Mouse (Mus musculus) liver, embryonic 14.5 days (tissue): ENCODE results near the gene Tmem9b. TPM values are rescaled to one million over a fixed set of nuclear protein-coding genes. Genes with fewer than 3 reads are reported as not detected.
A peak's percentile ranks its signal among the peaks of the same experiment; 100 is the strongest.

Experiments used
- ATAC-seq: fragments of 200-750 bp; cut with Nextera tagmentation; 2 replicates; pipeline ENCODE4 v1.8.0; 2017; ENCODE audit warnings: moderate number of reproducible peaks, mild to moderate bottlenecking, moderate library complexity; ENCODE audit not compliant: insufficient read depth
- DNase-seq, 3 experiments: peaks; one replicate each; pipeline ENCODE4 v3.0.0-alpha.2; 2012 to 2013; ENCODE audit warnings: low read depth in 3 of 3, low spot score in 3 of 3
- H3K27ac ChIP-seq: fragments of 300-500 bp; sonication (generic); 2 replicates; pipeline ENCODE4 v1.5.1; 2014; ENCODE audit warnings: moderate library complexity, mild to moderate bottlenecking, control low read depth, inconsistent platforms
- H3K27me3 ChIP-seq: fragments of 300-500 bp; sonication (generic); 2 replicates; pipeline ENCODE4 v1.6.1; 2014; ENCODE audit warnings: mild to moderate bottlenecking, low read length, moderate library complexity; ENCODE audit not compliant: control insufficient read depth, insufficient read depth
- H3K36me3 ChIP-seq: fragments of 300-500 bp; sonication (generic); replicated peaks from 2 replicates; pipeline ENCODE4 v1.6.1; 2014; ENCODE audit warnings: low read depth; ENCODE audit not compliant: control insufficient read depth, insufficient read depth
- H3K4me1 ChIP-seq, 2 experiments: fragments of 200-500 bp in 1 of 2; fragments of 300-500 bp in 1 of 2; sonication (generic) in 1 of 2; replicated peaks; 2 replicates each; pipeline ENCODE4 v1.6.1; 2012 to 2014; ENCODE audit warnings: antibody characterized with exemption in 1 of 2, inconsistent platforms in 1 of 2, low read length in 1 of 2; ENCODE audit not compliant: control insufficient read depth in 2 of 2, insufficient read depth in 2 of 2
- H3K4me2 ChIP-seq: fragments of 300-500 bp; sonication (generic); 2 replicates; pipeline ENCODE4 v1.6.1; 2014; ENCODE audit warnings: low read depth, mild to moderate bottlenecking, control low read depth, moderate library complexity
- H3K4me3 ChIP-seq, 2 experiments: fragments of 200-500 bp in 1 of 2; fragments of 300-500 bp in 1 of 2; sonication (generic) in 1 of 2; 2 replicates each; pipeline ENCODE4 v1.5.1; 2012 to 2014; ENCODE audit warnings: low read depth in 2 of 2, low read length in 2 of 2, mild to moderate bottlenecking in 2 of 2, control low read depth in 1 of 2, inconsistent platforms in 1 of 2, moderate library complexity in 1 of 2; ENCODE audit not compliant: insufficient read depth in 1 of 2
- H3K9ac ChIP-seq: fragments of 300-500 bp; sonication (generic); replicated peaks from 2 replicates; pipeline ENCODE4 v1.6.1; 2014; ENCODE audit warnings: mild to moderate bottlenecking, control low read depth, moderate library complexity
- H3K9me3 ChIP-seq: fragments of 300-500 bp; sonication (generic); 2 replicates; pipeline ENCODE4 v1.6.1; 2016; ENCODE audit warnings: low read length, mixed read lengths; ENCODE audit not compliant: control insufficient read depth
- CTCF ChIP-seq: IDR thresholded peaks from 2 replicates; pipeline ENCODE4 v1.5.1; 2016; ENCODE audit warnings: antibody characterized with exemption, low read depth, control low read depth
- EP300 ChIP-seq: IDR thresholded peaks from 2 replicates; pipeline ENCODE4 v1.6.1; 2016; ENCODE audit warnings: antibody characterized with exemption, low read depth
- WGBS: fragments of 180-500 bp; shearing (Covaris S2); extraction: QIAGEN DNeasy Blood & Tissue Kit; methylation state at CpG from one replicate; pipeline ENCODE4 v1.1.7; 2014; ENCODE audit not compliant: insufficient replicate concordance; 5-methylcytosine and 5-hydroxymethylcytosine counted together
- polyA plus RNA-seq, 2 experiments: library from polyadenylated mRNA; depleted of rRNA in 1 of 2; stranded (reverse) in 1 of 2; unstranded in 1 of 2; fragments of >200 nt; fragmentation: Nextera tagmentation in 1 of 2; extraction: Ambion mirVana in 1 of 2; gene quantifications; 2 replicates each; pipeline versions ENCODE4 v1.2.1 to v1.2.3; 2012 to 2014

Tmem9b gene
- polyA plus RNA-seq, 2 experiments = 15.9 to 40.8 TPM

DNA sequence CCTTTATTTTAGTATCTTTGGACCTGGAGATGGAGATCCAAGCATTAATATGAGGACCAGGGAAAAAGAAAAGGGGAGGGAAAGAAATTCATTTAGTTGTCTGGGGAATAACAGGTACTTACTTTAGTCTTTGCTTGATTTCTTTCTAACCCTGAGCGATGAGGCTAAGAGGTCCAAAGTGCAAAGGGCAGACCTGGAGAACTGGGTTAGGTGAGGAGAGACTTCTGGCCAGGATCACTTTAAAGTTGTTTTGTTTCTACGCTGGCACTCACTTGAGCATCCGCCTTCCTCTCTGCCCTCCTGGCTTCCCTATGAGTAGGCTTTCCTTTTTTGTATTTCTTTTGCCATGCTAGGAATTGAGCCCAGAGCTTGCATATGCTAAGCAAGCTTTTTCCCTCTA is 3.6 kb upstream of the Tmem9b start:
- no peak for DNase-seq
- no peak overlapping the region for H3K4me2 ChIP-seq
- no peak overlapping the region for H3K9ac ChIP-seq
- H3K4me3 ChIP-seq = no peak overlapping the region
- H3K9me3 ChIP-seq = no peaks in the 10 kb centered on the region
- H3K36me3 ChIP-seq = no peaks in the 10 kb centered on the region
- no peak for ATAC-seq
- no peak overlapping the region for H3K27ac ChIP-seq
- H3K4me1 ChIP-seq = peaks cover 9 to 12% of the 10 kb centered on the region in 2 experiments
- WGBS = 81% methylated on average over 3 of the region's 3 CpGs
- TF ChIP-seq CTCF (no peak), EP300 (no peak)
- H3K27me3 ChIP-seq = no peaks in the 10 kb centered on the region

- Histone ChIP-seq H3K4me2 (no peak overlapping the region), H3K4me3 (no peak overlapping the region), H3K27me3 (no peaks in the 10 kb centered on the region), H3K9me3 (no peaks in the 10 kb centered on the region), H3K4me1 (peaks cover 14% of the 10 kb centered on the region in 2 experiments), H3K36me3 (no peaks in the 10 kb centered on the region), H3K9ac (no peak overlapping the region), H3K27ac (no peak overlapping the region)
- TF ChIP-seq EP300 (no peak), CTCF (no peak)
- 75% methylated on average over 8 of the region's 8 CpGs for WGBS
- DNase-seq (no peak), ATAC-seq (no peak)
Observed at GRCm38 (mm10) chr7:109754034-109754433, 1.4 kb upstream of the Tmem9b start.

DNA sequence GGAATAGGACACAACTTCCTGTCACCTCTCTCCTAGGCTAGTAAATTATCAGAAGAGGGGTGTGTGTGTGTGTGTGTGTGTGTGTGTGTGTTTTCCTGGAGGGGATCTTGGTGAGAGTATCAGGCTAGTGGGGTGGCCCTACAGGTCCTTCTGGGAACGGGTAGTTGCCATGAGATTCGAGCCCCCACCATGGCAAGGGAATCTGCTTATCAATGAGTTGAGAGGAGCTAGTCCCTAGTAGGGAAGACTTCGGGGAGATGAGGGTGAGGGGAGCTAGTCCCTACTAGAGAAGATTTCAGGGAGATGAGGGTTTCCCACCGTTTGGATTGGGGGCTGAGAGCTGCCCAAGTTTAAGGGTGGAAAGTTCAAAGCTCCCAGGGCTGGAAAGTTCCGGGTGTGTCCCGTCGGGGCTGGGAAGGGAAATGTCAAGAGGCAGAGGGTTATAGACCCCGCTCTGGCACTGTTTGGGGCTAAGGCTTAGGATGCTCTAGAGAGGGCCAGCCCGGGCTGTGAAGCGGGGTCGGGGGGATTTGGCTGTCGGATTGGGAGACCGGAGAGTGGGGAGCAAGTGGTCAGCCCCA is 1.2 kb downstream of the Tmem9b start:
- TF ChIP-seq EP300 = no peak
- no peak for TF ChIP-seq CTCF
- peak in 1 of 3 experiments; percentile 12 for DNase-seq
- no peaks in the 10 kb centered on the region for H3K9me3 ChIP-seq
- peak overlapping the region; percentile 47 for H3K27ac ChIP-seq
- WGBS = 2% methylated on average over 13 of the region's 13 CpGs
- peaks cover 14% of the 10 kb centered on the region in 2 experiments for H3K4me1 ChIP-seq
- H3K9ac ChIP-seq = peak overlapping the region; percentile 94
- H3K4me3 ChIP-seq = peak overlapping the region; percentile 77 to 85
- H3K36me3 ChIP-seq = no peaks in the 10 kb centered on the region
- no peaks in the 10 kb centered on the region for H3K27me3 ChIP-seq
- H3K4me2 ChIP-seq = peak overlapping the region; percentile 95
- peak; percentile 49; the same call in 1 of the 2 replicates for ATAC-seq

DNA sequence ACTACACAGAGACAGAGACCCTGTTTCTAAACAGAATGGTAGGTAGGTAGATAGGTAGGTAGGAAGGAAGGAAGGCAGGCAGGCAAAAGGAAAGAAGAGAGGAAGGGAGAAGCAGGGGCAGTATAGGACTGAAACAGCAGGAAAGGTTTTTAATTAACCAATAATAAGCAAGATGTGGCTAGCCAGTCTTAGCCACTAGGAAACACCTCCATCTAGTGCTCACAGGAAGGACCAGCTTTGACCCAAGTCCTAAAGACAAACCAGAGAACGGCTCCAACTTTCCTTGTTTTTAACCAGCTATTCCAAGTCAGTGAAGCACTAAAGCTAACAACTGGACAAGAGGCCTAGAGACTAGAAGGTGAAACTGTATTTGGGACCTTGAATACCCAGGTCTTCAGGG is 4.9 kb downstream of the Tmem9b start:
- peaks cover 6 to 9% of the 10 kb centered on the region in 2 experiments for H3K4me1 ChIP-seq
- no peaks in the 10 kb centered on the region for H3K27me3 ChIP-seq
- TF ChIP-seq EP300 (no peak), CTCF (no peak; the same call in 1 of the 2 replicates)
- 74% methylated on average over 1 of the region's 1 CpGs for WGBS
- no peak overlapping the region for H3K27ac ChIP-seq
- H3K9me3 ChIP-seq = no peaks in the 10 kb centered on the region
- ATAC-seq = no peak
- DNase-seq = no peak
- H3K4me3 ChIP-seq = no peak overlapping the region
- H3K4me2 ChIP-seq = no peak overlapping the region
- peaks cover 7% of the 10 kb centered on the region for H3K36me3 ChIP-seq
- no peak overlapping the region for H3K9ac ChIP-seq

- H3K4me1 ChIP-seq = no peaks in the 10 kb centered on the region
- no peak overlapping the region for H3K9ac ChIP-seq
- H3K27me3 ChIP-seq = no peaks in the 10 kb centered on the region
- DNase-seq (no peak), ATAC-seq (no peak)
- peaks cover 9% of the 10 kb centered on the region for H3K36me3 ChIP-seq
- H3K9me3 ChIP-seq = no peaks in the 10 kb centered on the region
- no peak overlapping the region for H3K4me2 ChIP-seq
- WGBS = 84% methylated on average over 4 of the region's 4 CpGs
- no peak for TF ChIP-seq CTCF
- TF ChIP-seq EP300 = no peak
- H3K4me3 ChIP-seq = no peak overlapping the region
- H3K27ac ChIP-seq = no peak overlapping the region
Observed at GRCm38 (mm10) chr7:109741703-109742102, 11.0 kb downstream of the Tmem9b start.
